Mouse (Mus musculus) liver, embryonic 15.5 days (tissue): Measurements from ENCODE around the gene Eno1. TPM values are rescaled to one million over a fixed set of nuclear protein-coding genes. Genes with fewer than 3 reads are reported as not detected.

Experiments
- ATAC-seq: fragments of 200-750 bp; cut with Nextera tagmentation; 2 replicates; pipeline ENCODE4 v1.8.0; 2017; ENCODE audit warnings: moderate number of reproducible peaks, mild to moderate bottlenecking, moderate library complexity; ENCODE audit not compliant: insufficient read depth
- H3K27ac ChIP-seq: fragments of 300-500 bp; sonication (generic); replicated peaks from 2 replicates; pipeline ENCODE4 v1.5.1; 2015; ENCODE audit warnings: mild to moderate bottlenecking, inconsistent platforms
- H3K27me3 ChIP-seq: fragments of 300-500 bp; sonication (generic); 2 replicates; pipeline ENCODE4 v1.6.1; 2015; ENCODE audit warnings: mild to moderate bottlenecking, inconsistent platforms
- H3K36me3 ChIP-seq: fragments of 300-500 bp; sonication (generic); replicated peaks from 2 replicates; pipeline ENCODE4 v1.6.1; 2015; ENCODE audit warnings: moderate library complexity, mild to moderate bottlenecking, inconsistent platforms
- H3K4me1 ChIP-seq: fragments of 300-500 bp; sonication (generic); replicated peaks from 2 replicates; pipeline ENCODE4 v1.6.1; 2015; ENCODE audit warnings: inconsistent platforms
- H3K4me2 ChIP-seq: fragments of 300-500 bp; sonication (generic); 2 replicates; pipeline ENCODE4 v1.6.1; 2015; ENCODE audit warnings: moderate library complexity, mild to moderate bottlenecking, inconsistent platforms
- H3K4me3 ChIP-seq: fragments of 300-500 bp; sonication (generic); replicated peaks from 2 replicates; pipeline ENCODE4 v1.5.1; 2015; ENCODE audit warnings: mild to moderate bottlenecking, inconsistent platforms
- H3K9ac ChIP-seq: fragments of 300-500 bp; sonication (generic); 2 replicates; pipeline ENCODE4 v1.6.1; 2015; ENCODE audit warnings: moderate library complexity, mild to moderate bottlenecking, inconsistent platforms
- H3K9me3 ChIP-seq: fragments of 300-500 bp; sonication (generic); replicated peaks from 2 replicates; pipeline ENCODE4 v1.6.1; 2016; ENCODE audit warnings: inconsistent platforms
- WGBS: fragments of 180-500 bp; shearing (Covaris S2); methylation state at CpG from one replicate; pipeline ENCODE4 v1.1.7; 2015; ENCODE audit warnings: mixed read lengths; ENCODE audit not compliant: insufficient replicate concordance; 5-methylcytosine and 5-hydroxymethylcytosine counted together
- polyA plus RNA-seq: library from polyadenylated mRNA; unstranded; fragments of >200 nt; fragmentation: Nextera tagmentation; extraction: Ambion mirVana; gene quantifications from 2 replicates; pipeline ENCODE4 v1.2.1, GENCODE M21; 2015

The Eno1 gene
- polyA plus RNA-seq, 1 experiment from 2014 or later, result 557 TPM

DNA sequence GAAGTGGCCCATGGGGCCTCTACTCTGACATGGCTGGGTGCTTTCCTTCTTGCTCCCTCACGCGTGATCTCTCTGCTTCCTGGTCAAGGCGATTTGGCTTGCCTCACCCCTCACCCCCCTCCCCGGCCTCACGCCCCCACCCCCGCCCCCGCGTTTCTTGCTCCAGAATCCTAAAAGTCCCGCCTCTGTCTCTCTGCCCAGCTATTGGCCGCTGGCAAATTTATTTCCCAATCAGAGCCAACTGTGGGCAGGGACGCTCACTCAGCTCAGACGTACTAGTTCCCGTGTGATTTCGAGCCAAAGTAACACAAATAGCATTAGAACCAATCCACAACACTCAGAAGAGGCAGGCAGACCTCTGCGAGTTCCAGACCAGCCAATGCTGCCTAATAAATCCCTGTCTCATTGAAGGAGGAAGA lies 24.0 kb upstream of the Eno1 start:
- Histone ChIP-seq H3K27ac (peak overlapping the region; percentile 48; the same call in 1 of the 2 replicates), H3K4me2 (peak overlapping the region; percentile 70), H3K9me3 (no peaks in the 10 kb centered on the region), H3K27me3 (no peaks in the 10 kb centered on the region), H3K36me3 (no peaks in the 10 kb centered on the region), H3K4me3 (peak overlapping the region; percentile 44), H3K4me1 (peaks cover 23% of the 10 kb centered on the region), H3K9ac (peak overlapping the region; percentile 45)
- WGBS, result under 1% methylated on average over 15 of the region's 15 CpGs
- peak; percentile 74 for ATAC-seq

DNA sequence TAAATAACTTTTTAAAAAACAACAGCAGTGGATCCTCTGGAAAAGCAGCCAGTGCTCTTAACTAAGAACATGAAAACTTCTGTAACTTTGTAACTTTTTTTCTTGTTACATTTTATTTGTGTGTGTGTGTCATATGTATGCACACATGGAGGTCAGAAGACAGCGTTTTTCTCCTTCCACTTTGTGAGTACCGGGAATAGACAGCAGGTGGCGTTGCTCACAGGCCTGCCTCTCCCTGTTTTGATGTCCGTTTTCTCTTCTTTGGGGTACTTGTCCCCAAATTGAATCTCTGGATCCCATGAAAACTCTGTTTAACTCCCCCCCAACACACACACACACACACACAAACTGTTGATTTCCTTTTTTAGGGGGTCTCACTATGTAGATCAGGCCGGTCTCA lies 22.6 kb upstream of the Eno1 start:
- no peak overlapping the region for H3K27ac ChIP-seq
- H3K9ac ChIP-seq, result no peak overlapping the region
- no peak for ATAC-seq
- peaks cover 21% of the 10 kb centered on the region for H3K4me1 ChIP-seq
- no peaks in the 10 kb centered on the region for H3K27me3 ChIP-seq
- no peaks in the 10 kb centered on the region for H3K9me3 ChIP-seq
- no peak overlapping the region for H3K4me2 ChIP-seq
- no peak overlapping the region for H3K4me3 ChIP-seq
- WGBS, result 44% methylated on average over 5 of the region's 5 CpGs
- H3K36me3 ChIP-seq, result no peaks in the 10 kb centered on the region

DNA sequence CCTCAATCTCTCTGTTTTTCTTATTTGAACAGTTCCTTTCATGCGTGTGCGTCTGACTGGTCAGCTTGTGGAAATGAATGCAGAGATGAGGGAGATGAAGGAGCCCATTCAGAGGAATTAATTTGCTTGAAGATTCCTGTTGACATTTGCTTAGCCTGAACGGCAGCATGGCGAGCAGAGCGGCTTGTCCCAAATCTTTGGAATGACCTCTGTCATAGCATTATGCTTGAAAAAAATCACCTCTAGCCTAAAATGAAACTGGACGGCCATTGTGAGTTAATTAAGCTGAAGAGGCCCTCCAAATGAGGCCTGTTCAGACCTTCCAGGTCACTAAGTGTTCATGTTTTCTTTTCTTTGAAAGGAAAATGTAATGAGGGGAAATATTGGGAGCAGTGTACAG lies 20.1 kb upstream of the Eno1 start:
- H3K36me3 ChIP-seq, result no peaks in the 10 kb centered on the region
- no peak overlapping the region for H3K4me2 ChIP-seq
- no peak overlapping the region for H3K4me3 ChIP-seq
- no peaks in the 10 kb centered on the region for H3K9me3 ChIP-seq
- peaks cover 38% of the 10 kb centered on the region for H3K4me1 ChIP-seq
- WGBS, result 76% methylated on average over 6 of the region's 6 CpGs
- no peak overlapping the region for H3K27ac ChIP-seq
- ATAC-seq, result no peak
- no peaks in the 10 kb centered on the region for H3K27me3 ChIP-seq
- no peak overlapping the region for H3K9ac ChIP-seq

DNA sequence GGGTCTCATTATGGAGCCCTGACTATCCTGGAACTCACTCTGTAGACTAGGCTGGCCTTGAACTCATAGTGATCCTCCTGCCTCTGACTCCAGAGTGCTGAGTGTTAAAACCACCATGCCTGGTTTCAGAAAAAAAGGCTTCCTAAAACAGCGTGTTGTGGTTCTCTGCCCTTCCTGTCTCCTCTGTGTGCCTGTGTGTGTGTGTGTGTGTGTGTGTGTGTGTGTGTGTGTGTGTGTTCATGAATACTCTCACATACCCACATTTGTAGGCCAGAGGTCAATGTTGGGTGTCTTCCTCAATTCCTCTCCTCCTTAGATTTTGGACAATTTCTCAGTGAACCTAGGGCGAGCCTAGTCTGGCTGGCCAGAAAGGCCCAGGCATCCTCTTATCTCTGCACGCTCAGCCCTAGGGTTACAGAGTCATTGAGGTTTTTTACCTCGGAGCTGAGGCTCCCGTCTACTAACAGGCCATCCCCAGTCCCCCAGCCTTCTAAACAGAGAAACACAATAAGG lies 19.4 kb upstream of the Eno1 start:
- no peak overlapping the region for H3K4me3 ChIP-seq
- peaks cover 39% of the 10 kb centered on the region for H3K4me1 ChIP-seq
- no peak for ATAC-seq
- H3K27ac ChIP-seq, result no peak overlapping the region; the same call in 1 of the 2 replicates
- H3K4me2 ChIP-seq, result no peak overlapping the region
- no peak overlapping the region for H3K9ac ChIP-seq
- 11% methylated on average over 5 of the region's 5 CpGs for WGBS
- H3K9me3 ChIP-seq, result no peaks in the 10 kb centered on the region
- H3K36me3 ChIP-seq, result no peaks in the 10 kb centered on the region
- no peaks in the 10 kb centered on the region for H3K27me3 ChIP-seq

DNA sequence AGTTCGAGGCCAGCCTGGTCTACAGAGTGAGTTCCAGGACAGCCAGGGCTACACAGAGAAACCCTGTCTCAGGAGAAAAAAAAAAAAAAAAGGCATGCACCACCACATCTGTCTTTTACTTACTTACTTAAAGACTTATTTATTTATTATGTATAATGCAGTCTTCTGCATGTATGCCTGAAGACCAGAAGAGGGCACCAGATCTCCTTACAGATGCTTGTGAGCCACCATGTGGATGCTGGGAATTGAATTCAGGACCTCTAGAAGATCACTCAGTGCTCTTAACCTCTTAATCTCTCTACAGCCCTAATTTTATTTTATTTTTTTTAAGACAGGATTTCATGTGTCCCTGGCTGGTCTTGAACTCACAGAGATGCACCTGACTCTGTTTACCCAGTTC lies 18.6 kb upstream of the Eno1 start:
- Histone ChIP-seq H3K27me3 (no peaks in the 10 kb centered on the region), H3K4me1 (peaks cover 31% of the 10 kb centered on the region), H3K27ac (no peak overlapping the region), H3K9ac (no peak overlapping the region), H3K9me3 (no peaks in the 10 kb centered on the region), H3K36me3 (no peaks in the 10 kb centered on the region), H3K4me3 (no peak overlapping the region), H3K4me2 (no peak overlapping the region)
- WGBS, result 77% methylated on average over 1 of the region's 1 CpGs
- no peak for ATAC-seq

DNA sequence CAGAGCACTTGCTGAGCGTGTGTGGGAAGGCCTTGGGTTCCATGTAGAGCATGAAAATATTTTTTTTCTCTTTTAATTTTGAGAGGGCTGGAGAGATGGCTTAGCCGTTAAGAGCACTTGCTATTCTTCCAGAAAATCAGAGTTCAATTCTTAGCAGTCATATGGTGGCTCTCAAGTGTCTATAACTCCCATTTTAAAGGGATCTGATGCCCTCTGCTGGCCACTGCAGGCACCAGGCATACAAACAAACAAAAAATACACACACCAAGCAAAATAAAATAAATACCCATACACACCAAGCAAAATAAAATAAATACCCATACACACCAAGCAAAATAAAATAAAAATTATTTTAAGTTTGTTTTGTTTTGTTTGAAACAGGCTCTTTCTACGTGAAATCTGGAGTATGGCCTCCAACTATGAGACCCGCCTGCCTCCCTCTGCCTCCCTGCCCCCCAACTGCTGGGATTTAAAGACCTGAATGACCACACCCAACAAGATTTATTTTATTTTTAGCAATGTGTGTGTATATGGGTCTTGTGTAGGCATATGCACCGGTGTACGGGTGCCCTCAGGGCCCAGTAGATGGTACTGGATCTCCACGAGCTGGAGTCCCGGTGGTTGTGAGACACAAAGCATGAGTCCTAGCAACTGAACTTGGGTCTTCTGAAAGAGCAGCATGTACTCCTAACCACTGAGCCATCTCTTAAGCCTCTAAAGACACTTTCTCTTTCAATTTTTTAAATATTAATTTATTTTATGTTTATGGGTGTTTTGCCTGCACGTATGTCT lies 16.8 kb upstream of the Eno1 start:
- H3K27ac ChIP-seq, result peak overlapping the region; percentile 48; the same call in 1 of the 2 replicates
- WGBS, result 62% methylated on average over 9 of the region's 9 CpGs
- H3K4me3 ChIP-seq, result no peak overlapping the region
- H3K9ac ChIP-seq, result no peak overlapping the region
- ATAC-seq, result no peak
- H3K9me3 ChIP-seq, result no peaks in the 10 kb centered on the region
- no peaks in the 10 kb centered on the region for H3K36me3 ChIP-seq
- H3K4me2 ChIP-seq, result no peak overlapping the region
- H3K27me3 ChIP-seq, result no peaks in the 10 kb centered on the region
- H3K4me1 ChIP-seq, result peaks cover 24% of the 10 kb centered on the region

DNA sequence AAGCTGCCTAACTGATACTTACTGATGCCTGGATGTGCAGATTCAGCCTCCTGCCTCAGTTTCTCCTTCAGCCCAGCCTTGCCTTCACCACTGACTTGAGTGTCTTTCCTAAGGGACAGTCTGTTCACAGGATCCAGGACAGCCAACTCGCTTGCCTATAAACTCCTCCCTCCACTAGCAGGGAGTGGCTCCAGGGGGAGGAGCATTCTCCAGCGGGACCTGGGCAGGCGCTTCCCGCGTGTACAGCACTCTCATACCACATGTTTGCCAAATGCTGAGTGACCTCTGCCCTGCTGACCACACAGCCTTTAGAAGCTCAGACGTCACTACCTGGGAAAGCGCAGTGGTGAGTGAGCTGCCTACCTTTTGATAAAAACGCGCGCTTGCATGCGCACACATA lies 15.9 kb upstream of the Eno1 start:
- Histone ChIP-seq H3K9me3 (no peaks in the 10 kb centered on the region), H3K4me1 (peaks cover 24% of the 10 kb centered on the region), H3K27me3 (no peaks in the 10 kb centered on the region), H3K36me3 (no peaks in the 10 kb centered on the region), H3K4me2 (peak overlapping the region; percentile 57), H3K4me3 (peak overlapping the region; percentile 20; the same call in 1 of the 2 replicates), H3K9ac (no peak overlapping the region), H3K27ac (peak overlapping the region; percentile 63)
- peak; percentile 81 for ATAC-seq
- WGBS, result 26% methylated on average over 11 of the region's 11 CpGs

DNA sequence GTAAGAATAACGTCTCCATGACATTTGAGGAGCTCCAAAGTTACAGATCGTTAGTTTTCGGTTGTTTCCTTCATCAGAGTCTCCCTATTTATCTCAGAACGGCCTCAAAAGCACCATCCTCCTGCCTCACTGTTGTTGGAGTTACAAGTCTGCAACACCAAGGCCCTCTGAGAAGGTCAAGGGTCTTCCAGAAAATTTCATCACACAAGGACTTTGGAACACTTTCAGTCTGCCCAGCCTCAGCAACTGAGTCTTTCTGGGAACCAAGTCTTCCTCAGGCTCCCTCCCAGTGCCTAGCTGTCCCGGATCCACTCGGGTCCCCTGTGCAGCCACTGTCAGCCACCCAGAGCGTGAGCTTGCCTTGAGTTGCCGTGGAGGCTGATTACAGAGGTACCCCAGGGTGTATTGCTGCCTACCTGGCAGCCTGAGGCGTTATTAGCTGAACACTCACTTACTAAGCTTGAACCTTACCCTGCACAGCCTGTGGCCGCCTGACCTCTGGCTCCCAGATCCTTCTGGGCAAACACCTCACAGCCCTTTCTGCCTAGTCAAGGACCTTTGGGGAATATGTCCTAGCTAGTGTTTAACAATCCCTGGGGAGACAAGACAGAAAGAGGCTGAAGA lies 15.4 kb upstream of the Eno1 start:
- no peaks in the 10 kb centered on the region for H3K9me3 ChIP-seq
- no peaks in the 10 kb centered on the region for H3K36me3 ChIP-seq
- H3K27ac ChIP-seq, result peak overlapping the region; percentile 63
- 36% methylated on average over 10 of the region's 10 CpGs for WGBS
- H3K9ac ChIP-seq, result no peak overlapping the region
- H3K4me2 ChIP-seq, result peak overlapping the region; percentile 57
- peaks cover 24% of the 10 kb centered on the region for H3K4me1 ChIP-seq
- ATAC-seq, result peak; percentile 29
- peak overlapping the region; percentile 20; the same call in 1 of the 2 replicates for H3K4me3 ChIP-seq
- no peaks in the 10 kb centered on the region for H3K27me3 ChIP-seq

DNA sequence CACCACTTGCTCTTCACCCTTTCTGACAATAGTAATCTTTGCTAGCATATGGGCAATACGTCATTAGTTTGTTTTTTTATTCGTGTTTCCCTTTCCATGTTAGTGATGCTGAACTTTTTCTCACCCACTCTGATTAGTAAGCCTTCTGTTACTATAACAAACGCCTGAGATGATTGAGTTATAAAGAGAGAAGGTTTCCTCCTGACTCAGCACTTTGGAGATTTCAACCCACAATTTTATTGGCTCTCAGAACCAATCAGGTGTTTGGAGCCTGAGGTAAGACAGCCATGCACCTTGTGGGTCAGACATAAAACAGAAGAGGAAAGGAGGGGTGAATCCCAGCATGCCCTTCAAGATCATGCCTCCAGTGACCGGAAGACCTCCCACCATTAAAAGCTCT lies 12.7 kb upstream of the Eno1 start:
- Histone ChIP-seq H3K4me3 (no peak overlapping the region), H3K27ac (no peak overlapping the region), H3K4me1 (peaks cover 36% of the 10 kb centered on the region), H3K27me3 (no peaks in the 10 kb centered on the region), H3K9me3 (no peaks in the 10 kb centered on the region), H3K4me2 (no peak overlapping the region), H3K36me3 (no peaks in the 10 kb centered on the region), H3K9ac (no peak overlapping the region)
- ATAC-seq, result no peak
- WGBS, result 56% methylated on average over 4 of the region's 4 CpGs

DNA sequence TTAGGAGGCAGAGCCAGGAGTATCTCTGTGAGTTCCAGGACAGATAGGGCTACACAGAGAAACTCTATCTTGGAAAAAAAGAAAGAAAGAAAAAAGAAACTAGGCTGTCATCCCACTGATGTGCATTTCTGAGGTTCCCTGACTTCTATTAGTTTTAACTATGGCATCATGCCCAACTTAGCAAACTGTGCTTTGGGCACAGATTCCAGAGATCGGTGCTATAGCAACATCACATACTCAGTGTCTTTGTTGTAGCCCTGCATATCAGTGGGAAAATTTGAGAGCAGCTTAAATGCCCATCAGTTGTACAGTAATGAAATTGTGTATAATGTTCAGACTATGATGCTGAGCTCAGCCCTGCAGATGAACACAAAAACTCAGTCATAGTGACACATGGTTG lies 10.8 kb upstream of the Eno1 start:
- ATAC-seq, result no peak
- no peaks in the 10 kb centered on the region for H3K27me3 ChIP-seq
- no peak overlapping the region for H3K4me3 ChIP-seq
- H3K4me1 ChIP-seq, result peaks cover 32% of the 10 kb centered on the region
- no peaks in the 10 kb centered on the region for H3K36me3 ChIP-seq
- WGBS, result 76% methylated on average over 1 of the region's 1 CpGs
- no peaks in the 10 kb centered on the region for H3K9me3 ChIP-seq
- H3K27ac ChIP-seq, result no peak overlapping the region
- H3K9ac ChIP-seq, result no peak overlapping the region
- H3K4me2 ChIP-seq, result no peak overlapping the region

DNA sequence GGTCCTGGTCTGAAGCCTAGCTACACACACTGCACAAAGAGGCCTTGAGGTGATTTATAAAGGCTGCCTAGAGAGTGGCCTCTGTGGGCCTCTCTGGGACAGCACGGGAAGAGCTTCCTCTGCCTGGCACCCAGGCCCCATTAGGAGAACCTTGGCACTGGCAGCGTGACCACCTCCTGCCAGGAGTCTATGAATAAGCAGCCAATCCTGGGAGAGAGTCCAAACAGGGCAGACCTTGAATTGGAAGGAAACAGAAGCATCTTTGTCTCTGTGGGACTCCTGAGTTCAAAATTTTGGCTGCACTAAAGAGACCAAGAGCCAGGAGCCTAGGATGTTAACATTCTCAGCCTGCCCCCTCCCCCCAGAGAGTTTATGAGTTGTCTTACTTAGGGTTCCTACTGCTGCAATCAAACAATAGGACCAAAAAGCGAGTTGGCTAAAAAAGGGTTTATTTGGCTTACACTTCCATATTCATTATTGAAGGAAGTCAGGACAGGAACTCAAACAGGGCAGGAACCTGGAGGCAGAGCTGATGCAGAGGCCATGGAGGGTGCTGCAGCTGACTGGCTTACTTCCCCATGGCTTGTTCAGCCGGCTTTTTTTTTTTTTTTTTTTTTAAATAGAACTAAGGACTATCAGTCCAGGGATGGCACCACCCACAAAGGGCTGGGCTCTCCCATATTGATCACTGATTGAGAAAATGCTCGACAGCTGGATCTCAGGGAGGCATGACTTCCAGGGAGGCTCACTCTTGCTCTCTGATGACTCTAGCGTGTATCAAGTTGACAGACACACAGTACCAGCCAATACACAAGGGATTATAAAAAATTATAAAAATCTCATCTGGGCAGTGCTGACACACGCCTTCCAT lies 9.5 kb upstream of the Eno1 start:
- ATAC-seq, result no peak
- Histone ChIP-seq H3K4me3 (no peak overlapping the region), H3K9me3 (no peaks in the 10 kb centered on the region), H3K36me3 (no peaks in the 10 kb centered on the region), H3K4me1 (peaks cover 24% of the 10 kb centered on the region), H3K4me2 (no peak overlapping the region), H3K9ac (no peak overlapping the region), H3K27ac (no peak overlapping the region), H3K27me3 (no peaks in the 10 kb centered on the region)
- WGBS, result 37% methylated on average over 7 of the region's 7 CpGs
